Mouse (Mus musculus) midbrain, embryonic 12.5 days (tissue): Measurements from ENCODE around the gene Zmynd10. TPM values are rescaled to one million over a fixed set of nuclear protein-coding genes. Genes with fewer than 3 reads are reported as not detected.

Experiments used
- ATAC-seq: fragments of 200-750 bp; cut with Nextera tagmentation; 2 replicates; pipeline ENCODE4 v1.8.0; 2017; ENCODE audit warnings: low read depth, moderate TSS enrichment, moderate library complexity; ENCODE audit not compliant: low FRiP score
- H3K27ac ChIP-seq: fragments of 300-500 bp; sonication (generic); replicated peaks from 2 replicates; pipeline ENCODE4 v1.5.1; 2016; ENCODE audit warnings: mild to moderate bottlenecking
- H3K27me3 ChIP-seq: fragments of 300-500 bp; sonication (generic); 2 replicates; pipeline ENCODE4 v1.6.1; 2016; ENCODE audit warnings: mild to moderate bottlenecking
- H3K36me3 ChIP-seq: fragments of 300-500 bp; sonication (generic); 2 replicates; pipeline ENCODE4 v1.6.1; 2016
- H3K4me1 ChIP-seq: fragments of 300-500 bp; sonication (generic); 2 replicates; pipeline ENCODE4 v1.6.1; 2016
- H3K4me2 ChIP-seq: fragments of 300-500 bp; sonication (generic); replicated peaks from 2 replicates; pipeline ENCODE4 v1.6.1; 2016; ENCODE audit warnings: mild to moderate bottlenecking, moderate library complexity
- H3K4me3 ChIP-seq: fragments of 300-500 bp; sonication (generic); 2 replicates; pipeline ENCODE4 v1.5.1; 2016; ENCODE audit warnings: mild to moderate bottlenecking
- H3K9ac ChIP-seq: fragments of 300-500 bp; sonication (generic); replicated peaks from 2 replicates; pipeline ENCODE4 v1.6.1; 2016; ENCODE audit warnings: mild to moderate bottlenecking, moderate library complexity
- H3K9me3 ChIP-seq: fragments of 300-500 bp; sonication (generic); 2 replicates; pipeline ENCODE4 v1.6.1; 2016; ENCODE audit warnings: mild to moderate bottlenecking
- WGBS: fragments of 180-500 bp; shearing (Covaris S2); methylation state at CpG from one replicate; pipeline ENCODE4 v1.1.7; 2016; 5-methylcytosine and 5-hydroxymethylcytosine counted together
- polyA plus RNA-seq: library from polyadenylated mRNA; unstranded; fragments of >200 nt; fragmentation: Nextera tagmentation; extraction: Ambion mirVana; gene quantifications from 2 replicates; pipeline ENCODE4 v1.2.1, GENCODE M21; 2016

Gene Zmynd10
- polyA plus RNA-seq, 1 experiment from 2014 or later: 1.1 TPM

DNA sequence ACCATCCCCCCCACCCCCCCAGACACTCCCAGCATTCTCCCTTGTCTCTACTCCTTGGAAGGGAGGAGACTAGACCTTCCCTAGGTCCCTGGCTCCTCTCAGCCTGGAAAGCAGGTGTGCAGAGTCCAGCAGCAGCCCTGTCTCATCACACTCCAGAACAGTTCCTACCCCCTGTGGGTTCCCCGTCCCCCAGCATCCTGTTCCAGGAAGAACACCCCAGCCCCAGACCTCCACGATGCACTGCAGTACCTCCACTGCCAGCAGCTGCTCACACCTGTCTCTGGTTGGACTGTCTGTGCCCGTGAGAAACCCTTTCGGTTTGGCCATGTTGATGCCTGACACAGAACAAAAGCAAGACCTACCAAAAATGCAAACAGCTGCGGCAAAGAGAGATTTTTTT lies 25.9 kb upstream of the Zmynd10 start:
- H3K36me3 ChIP-seq: no peaks in the 10 kb centered on the region
- H3K4me3 ChIP-seq: no peak overlapping the region
- H3K4me1 ChIP-seq: peaks cover 26% of the 10 kb centered on the region
- no peak overlapping the region for H3K4me2 ChIP-seq
- no peaks in the 10 kb centered on the region for H3K9me3 ChIP-seq
- 70% methylated on average over 5 of the region's 5 CpGs for WGBS
- 0 out of 2 replicates have a peak overlapping the region, but pooled peaks have one; percentile 3 for H3K9ac ChIP-seq
- H3K27ac ChIP-seq: peak overlapping the region; percentile 49; the same call in 1 of the 2 replicates
- peaks cover 45% of the 10 kb centered on the region for H3K27me3 ChIP-seq
- ATAC-seq: no peak

DNA sequence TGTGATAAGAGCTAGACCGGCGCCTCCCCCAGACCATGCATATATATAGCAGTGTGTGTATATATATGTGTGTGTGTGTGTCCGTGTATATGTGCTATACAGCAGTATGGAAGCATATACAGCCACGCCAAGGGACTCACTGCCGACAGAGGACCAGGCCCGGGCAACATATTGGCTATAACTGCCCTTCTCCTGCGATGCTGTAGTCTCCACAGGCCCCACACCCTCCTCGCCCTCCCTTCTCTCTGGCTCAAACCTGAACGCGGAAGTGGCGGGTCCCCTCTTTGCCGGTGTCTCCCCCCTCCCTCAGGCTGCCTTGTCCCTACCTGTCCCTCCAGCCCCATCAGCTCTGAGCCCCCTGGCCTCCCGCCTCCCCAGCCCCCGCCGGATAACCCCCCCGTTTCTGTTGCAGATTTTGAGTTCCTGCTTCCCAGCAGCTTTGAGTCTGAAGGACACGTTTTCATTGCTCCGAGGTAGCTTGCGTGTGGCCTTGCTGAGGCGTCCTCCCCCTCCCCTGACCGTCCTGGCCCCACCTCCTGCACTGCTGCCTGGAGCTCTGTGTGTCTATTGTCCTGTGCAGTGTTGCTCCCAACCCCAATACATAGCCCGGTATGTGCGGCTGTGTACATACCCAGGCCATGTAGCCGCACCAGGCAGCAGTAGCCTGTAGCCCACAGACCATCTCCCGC lies 25.2 kb upstream of the Zmynd10 start:
- Histone ChIP-seq H3K9me3 (no peaks in the 10 kb centered on the region), H3K27me3 (peaks cover 51% of the 10 kb centered on the region), H3K4me2 (peak overlapping the region; percentile 32), H3K36me3 (no peaks in the 10 kb centered on the region), H3K4me3 (no peak overlapping the region), H3K9ac (peak overlapping the region; percentile 47), H3K27ac (peak overlapping the region; percentile 42; the same call in 1 of the 2 replicates), H3K4me1 (peaks cover 33% of the 10 kb centered on the region)
- peak; percentile 39 for ATAC-seq
- 24% methylated on average over 25 of the region's 25 CpGs for WGBS

DNA sequence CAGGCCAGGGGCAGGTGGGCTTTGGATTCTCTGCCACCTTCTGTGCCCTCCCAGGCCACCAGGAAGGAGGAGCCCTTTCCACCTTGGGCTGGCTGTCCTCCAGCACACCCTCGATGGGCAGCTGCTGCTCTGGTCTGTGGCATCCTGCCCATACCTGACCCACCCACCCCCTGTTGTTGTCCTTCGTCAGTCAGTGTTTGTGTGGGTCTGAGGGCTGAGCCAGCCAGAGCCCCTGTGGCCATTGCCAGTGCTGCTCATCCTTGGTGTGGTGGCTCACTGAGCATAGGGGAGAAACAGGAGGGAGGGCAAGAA lies 24.7 kb upstream of the Zmynd10 start:
- Histone ChIP-seq H3K27me3 (peaks cover 56% of the 10 kb centered on the region), H3K27ac (0 out of 2 replicates have a peak overlapping the region, but pooled peaks have one; percentile 42), H3K4me2 (0 out of 2 replicates have a peak overlapping the region, but pooled peaks have one; percentile 32), H3K9me3 (no peaks in the 10 kb centered on the region), H3K36me3 (no peaks in the 10 kb centered on the region), H3K4me1 (peaks cover 38% of the 10 kb centered on the region), H3K4me3 (no peak overlapping the region), H3K9ac (peak overlapping the region; percentile 47; the same call in 1 of the 2 replicates)
- 0 out of 2 replicates have a peak, but pooled peaks have one; percentile 10 for ATAC-seq
- 49% methylated on average over 2 of the region's 2 CpGs for whole genome bisulfite sequencing

DNA sequence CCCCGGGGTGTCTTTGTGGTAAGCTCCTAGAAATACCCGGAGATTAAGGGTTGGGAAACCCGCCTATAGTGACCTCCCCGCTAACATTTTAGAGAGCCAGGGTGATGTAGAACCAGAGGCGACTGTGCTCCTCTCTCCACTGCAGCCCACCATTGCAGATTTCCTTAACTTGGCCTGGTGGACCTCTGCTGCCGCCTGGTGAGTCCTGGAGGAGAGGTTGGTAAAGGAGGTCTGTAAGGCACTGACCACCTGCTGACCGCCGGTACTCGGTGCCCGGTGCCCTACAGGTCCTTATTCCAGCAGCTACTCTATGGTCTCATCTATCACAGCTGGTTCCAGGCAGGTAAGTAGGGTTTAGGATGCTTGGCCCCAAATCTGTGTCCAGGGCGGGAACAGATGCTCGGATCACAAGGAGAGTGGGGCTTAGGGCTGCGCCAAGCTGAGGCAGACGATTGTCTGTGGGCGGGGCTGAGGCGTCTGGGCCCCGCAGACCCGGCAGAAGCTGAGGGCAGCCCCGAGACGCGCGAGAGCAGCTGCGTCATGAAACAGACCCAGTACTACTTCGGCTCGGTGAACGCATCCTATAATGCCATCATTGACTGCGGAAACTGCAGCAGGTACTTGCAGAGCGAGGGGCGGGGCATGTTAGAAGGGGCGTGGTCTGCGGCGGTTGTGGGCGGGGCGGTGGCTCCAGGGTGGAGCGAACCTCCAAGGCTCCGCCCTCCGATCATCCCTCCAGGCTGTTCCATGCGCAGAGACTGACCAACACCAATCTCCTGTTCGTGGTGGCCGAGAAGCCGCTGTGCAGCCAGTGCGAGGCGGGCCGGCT lies 20.7 kb upstream of the Zmynd10 start:
- peak overlapping the region; percentile 38 for H3K4me3 ChIP-seq
- H3K36me3 ChIP-seq: no peaks in the 10 kb centered on the region
- no peak overlapping the region for H3K27ac ChIP-seq
- WGBS: 4% methylated on average over 44 of the region's 44 CpGs
- peak overlapping the region; percentile 56 for H3K4me2 ChIP-seq
- H3K9ac ChIP-seq: peak overlapping the region; percentile 15; the same call in 1 of the 2 replicates
- peak; percentile 59 for ATAC-seq
- peaks cover 30% of the 10 kb centered on the region for H3K4me1 ChIP-seq
- peaks cover 69% of the 10 kb centered on the region for H3K27me3 ChIP-seq
- H3K9me3 ChIP-seq: no peaks in the 10 kb centered on the region

DNA sequence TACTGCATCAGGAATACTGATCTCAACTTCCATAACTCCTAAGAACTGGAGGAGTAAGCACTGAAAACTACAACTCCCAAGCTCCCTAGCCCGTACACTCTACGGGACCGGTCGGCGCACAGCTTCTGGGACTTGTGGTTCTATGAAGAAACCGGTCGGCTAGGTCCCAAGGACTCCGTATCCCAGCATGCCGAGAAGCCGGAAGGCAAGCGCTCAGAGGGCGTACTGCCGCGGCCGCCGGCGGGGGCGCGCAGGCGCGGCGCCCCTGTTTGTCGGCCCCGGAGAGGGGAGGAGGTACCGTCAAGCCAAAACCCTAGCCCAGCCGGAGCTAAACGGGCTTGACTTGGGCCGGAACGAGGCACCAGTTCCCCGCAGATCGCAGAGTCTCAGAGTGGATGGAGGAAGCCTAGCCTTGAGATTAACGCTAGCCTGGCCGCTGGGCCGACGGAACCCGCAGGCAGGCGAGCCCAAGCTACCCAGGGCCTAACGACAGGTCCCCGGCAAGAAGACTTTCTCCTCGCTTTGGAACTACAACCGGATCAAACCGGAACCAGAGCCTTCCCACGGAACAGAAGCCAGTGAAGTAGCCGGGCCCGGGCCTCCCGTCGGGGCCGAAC lies 13.2 kb upstream of the Zmynd10 start, which contains the start of gene Tmem115:
TSS of gene Tmem115 (plus strand) at position 155 of the 617 bp plus-strand sequence.
- WGBS: under 1% methylated on average over 46 of the region's 48 CpGs
- peak within 1 kb of the TSS; percentile 60 for H3K27ac ChIP-seq

DNA sequence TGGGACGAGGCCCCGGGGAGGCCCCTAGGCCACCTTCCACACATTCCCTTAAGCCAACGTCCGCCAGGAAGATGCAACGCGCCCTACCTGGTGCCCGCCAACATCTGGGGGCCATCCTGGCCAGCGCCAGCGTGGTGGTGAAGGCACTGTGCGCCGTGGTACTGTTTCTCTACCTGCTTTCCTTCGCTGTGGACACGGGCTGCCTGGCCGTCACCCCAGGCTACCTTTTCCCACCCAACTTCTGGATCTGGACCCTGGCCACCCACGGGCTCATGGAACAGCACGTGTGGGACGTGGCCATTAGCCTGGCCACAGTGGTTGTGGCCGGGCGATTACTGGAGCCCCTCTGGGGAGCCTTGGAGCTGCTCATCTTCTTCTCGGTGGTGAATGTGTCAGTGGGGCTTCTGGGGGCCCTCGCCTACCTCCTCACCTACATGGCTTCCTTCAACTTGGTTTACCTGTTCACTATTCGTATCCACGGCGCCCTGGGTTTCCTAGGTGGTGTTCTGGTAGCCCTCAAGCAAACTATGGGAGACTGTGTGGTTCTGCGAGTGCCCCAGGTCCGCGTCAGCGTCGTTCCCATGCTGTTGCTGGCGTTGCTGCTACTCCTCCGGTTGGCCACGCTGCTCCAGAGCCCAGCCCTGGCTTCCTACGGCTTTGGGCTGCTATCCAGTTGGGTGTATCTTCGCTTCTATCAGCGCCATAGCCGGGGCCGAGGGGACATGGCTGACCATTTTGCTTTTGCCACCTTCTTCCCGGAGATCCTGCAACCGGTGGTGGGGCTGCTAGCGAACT lies 12.5 kb upstream of the Zmynd10 start:
- peaks cover 30% of the 10 kb centered on the region for H3K4me1 ChIP-seq
- peak overlapping the region; percentile 60; the same call in 1 of the 2 replicates for H3K27ac ChIP-seq
- H3K27me3 ChIP-seq: peaks cover 5% of the 10 kb centered on the region; the same call in 1 of the 2 replicates
- H3K9ac ChIP-seq: peak overlapping the region; percentile 93
- H3K36me3 ChIP-seq: peaks cover 21% of the 10 kb centered on the region
- peak overlapping the region; percentile 92 for H3K4me3 ChIP-seq
- H3K4me2 ChIP-seq: peak overlapping the region; percentile 100
- WGBS: under 1% methylated on average over 40 of the region's 40 CpGs
- ATAC-seq: peak; percentile 27; the same call in 1 of the 2 replicates
- no peaks in the 10 kb centered on the region for H3K9me3 ChIP-seq

More for the DNA sequence above, 13.2 kb upstream of the Zmynd10 start, which contains the start of gene Tmem115:
- ATAC-seq: peak; percentile 98
- Histone ChIP-seq H3K9ac (peak within 1 kb of the TSS; percentile 93), H3K4me1 (peaks cover 30% of the 10 kb centered on the region), H3K27me3 (peaks cover 5% of the 10 kb centered on the region; the same call in 1 of the 2 replicates), H3K4me3 (peak within 1 kb of the TSS; percentile 92), H3K36me3 (peaks cover 14% of the 10 kb centered on the region), H3K9me3 (no peaks in the 10 kb centered on the region), H3K4me2 (peak within 1 kb of the TSS; percentile 100)

DNA sequence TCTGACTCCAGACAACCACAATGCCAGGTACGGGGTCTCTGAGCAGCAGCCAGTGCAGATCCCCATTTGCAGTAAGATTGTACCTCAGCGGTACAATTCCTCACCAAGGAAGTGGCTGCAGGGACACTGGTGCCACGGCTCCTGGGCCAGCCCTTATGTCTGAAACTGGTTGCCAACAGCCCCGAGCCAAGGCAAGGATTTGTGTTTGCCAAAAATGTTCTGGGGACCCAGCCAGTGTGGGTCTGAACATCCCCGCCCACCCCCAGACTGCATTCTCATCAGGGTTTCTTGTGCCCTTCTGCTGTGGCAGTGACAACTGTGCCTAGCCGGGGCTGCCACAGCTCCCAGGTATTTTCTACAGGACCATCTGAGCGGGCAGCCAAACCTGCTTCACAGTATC lies 8.9 kb upstream of the Zmynd10 start:
- Histone ChIP-seq H3K4me1 (peaks cover 51% of the 10 kb centered on the region), H3K9ac (no peak overlapping the region), H3K36me3 (peaks cover 29% of the 10 kb centered on the region), H3K4me3 (no peak overlapping the region), H3K4me2 (no peak overlapping the region), H3K9me3 (no peaks in the 10 kb centered on the region), H3K27me3 (no peaks in the 10 kb centered on the region), H3K27ac (no peak overlapping the region)
- 92% methylated on average over 7 of the region's 7 CpGs for WGBS
- no peak for ATAC-seq

DNA sequence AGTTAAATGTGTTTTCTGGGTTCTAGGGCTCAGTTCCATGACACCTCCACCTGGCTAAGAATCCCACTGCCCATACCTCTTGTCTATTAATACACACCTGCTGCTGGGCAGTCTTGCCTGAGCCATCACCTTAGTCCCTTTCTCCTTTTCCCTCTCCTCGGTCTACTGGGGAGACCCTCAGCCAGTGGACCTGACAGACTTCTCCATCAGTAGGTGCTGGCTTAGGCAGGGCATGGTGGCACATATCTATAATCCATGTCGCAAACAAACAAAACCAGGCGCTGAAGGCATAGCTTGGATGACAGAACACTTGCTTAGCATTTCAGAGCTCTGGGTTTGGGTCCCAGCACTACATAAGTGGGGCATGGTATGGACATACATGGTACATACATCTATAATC lies 8.4 kb upstream of the Zmynd10 start:
- Histone ChIP-seq H3K9me3 (no peaks in the 10 kb centered on the region), H3K4me2 (no peak overlapping the region), H3K27ac (no peak overlapping the region), H3K4me3 (no peak overlapping the region), H3K27me3 (no peaks in the 10 kb centered on the region), H3K4me1 (peaks cover 52% of the 10 kb centered on the region), H3K9ac (no peak overlapping the region), H3K36me3 (peaks cover 33% of the 10 kb centered on the region)
- 93% methylated on average over 3 of the region's 3 CpGs for WGBS
- ATAC-seq: no peak

DNA sequence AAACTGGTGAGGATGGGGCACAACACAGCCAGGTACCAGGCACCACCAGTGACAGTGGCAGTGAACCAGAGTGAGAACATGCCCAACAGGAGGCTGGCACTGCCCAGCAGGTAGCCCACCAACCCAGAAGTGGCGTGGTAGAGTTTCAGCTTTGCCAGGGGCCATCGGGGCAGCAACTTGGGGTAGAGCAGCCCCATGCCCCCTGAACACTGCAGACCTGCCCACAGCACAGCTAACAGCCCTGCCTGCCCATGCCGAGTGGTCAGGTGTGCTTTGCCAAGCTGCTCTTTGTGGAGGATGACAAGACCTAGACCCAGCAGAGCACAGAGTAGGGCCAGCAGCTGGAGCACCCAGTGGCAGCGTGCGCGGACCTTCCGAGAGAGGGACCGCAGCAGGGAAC lies 7.2 kb upstream of the Zmynd10 start:
- 95% methylated on average over 8 of the region's 8 CpGs for WGBS
- H3K9me3 ChIP-seq: no peaks in the 10 kb centered on the region
- no peak overlapping the region for H3K27ac ChIP-seq
- H3K9ac ChIP-seq: no peak overlapping the region
- H3K4me3 ChIP-seq: no peak overlapping the region
- peaks cover 46% of the 10 kb centered on the region for H3K36me3 ChIP-seq
- ATAC-seq: no peak
- H3K27me3 ChIP-seq: no peaks in the 10 kb centered on the region
- H3K4me2 ChIP-seq: no peak overlapping the region
- peaks cover 46% of the 10 kb centered on the region for H3K4me1 ChIP-seq

DNA sequence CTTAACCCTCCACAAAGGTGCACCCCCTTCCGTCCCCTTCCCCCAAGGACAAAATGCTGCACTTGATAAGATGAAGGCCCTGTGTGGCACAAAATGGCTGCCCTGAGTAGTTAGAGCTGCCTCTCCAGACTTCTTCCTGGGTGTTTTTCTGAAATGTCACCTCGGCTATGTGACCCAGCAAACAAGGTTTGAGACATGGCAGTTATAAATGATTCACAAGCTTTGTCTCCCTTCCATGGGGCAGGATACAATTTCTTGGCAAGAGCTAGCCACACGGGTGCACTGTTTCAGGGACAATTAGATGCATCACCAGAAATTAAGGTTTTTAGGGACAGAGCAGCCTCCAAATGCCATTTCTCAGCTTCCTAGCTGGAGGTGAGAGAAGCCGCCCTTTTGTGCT lies 6.7 kb upstream of the Zmynd10 start:
- Histone ChIP-seq H3K9ac (no peak overlapping the region), H3K27ac (no peak overlapping the region), H3K4me3 (no peak overlapping the region), H3K36me3 (peaks cover 50% of the 10 kb centered on the region), H3K4me1 (peaks cover 42% of the 10 kb centered on the region), H3K27me3 (no peaks in the 10 kb centered on the region), H3K4me2 (no peak overlapping the region), H3K9me3 (no peaks in the 10 kb centered on the region)
- WGBS: 75% methylated on average over 4 of the region's 4 CpGs
- no peak for ATAC-seq

DNA sequence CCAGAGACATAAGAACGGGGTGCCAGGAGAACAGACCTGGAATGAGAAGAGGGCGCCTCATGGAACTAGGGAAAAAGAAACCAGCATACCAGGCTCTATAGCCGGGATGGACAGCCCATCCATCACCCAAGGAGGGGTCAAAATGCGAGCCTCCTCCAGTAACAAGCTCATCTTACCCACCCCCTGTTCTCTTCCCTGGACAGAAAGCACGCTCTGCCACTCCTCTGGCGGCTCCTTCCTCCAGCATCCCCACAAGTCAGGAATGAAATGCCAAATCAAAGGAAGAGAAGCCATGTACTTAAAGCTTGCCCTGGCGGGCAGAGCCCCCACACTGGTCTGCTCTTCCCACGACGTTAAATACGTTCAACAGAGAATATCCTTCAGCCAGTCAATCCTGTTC lies 6.1 kb upstream of the Zmynd10 start:
- peak overlapping the region; percentile 66 for H3K4me3 ChIP-seq
- WGBS: 42% methylated on average over 10 of the region's 10 CpGs
- no peak for ATAC-seq
- H3K27ac ChIP-seq: peak overlapping the region; percentile 49; the same call in 1 of the 2 replicates
- peaks cover 38% of the 10 kb centered on the region for H3K4me1 ChIP-seq
- no peaks in the 10 kb centered on the region for H3K9me3 ChIP-seq
- H3K27me3 ChIP-seq: no peaks in the 10 kb centered on the region
- peak overlapping the region; percentile 48; the same call in 1 of the 2 replicates for H3K9ac ChIP-seq
- H3K36me3 ChIP-seq: peaks cover 50% of the 10 kb centered on the region
- peak overlapping the region; percentile 91 for H3K4me2 ChIP-seq
